ENCODE assay signal across 27 mouse cellular contexts in the genomic region with DNA sequence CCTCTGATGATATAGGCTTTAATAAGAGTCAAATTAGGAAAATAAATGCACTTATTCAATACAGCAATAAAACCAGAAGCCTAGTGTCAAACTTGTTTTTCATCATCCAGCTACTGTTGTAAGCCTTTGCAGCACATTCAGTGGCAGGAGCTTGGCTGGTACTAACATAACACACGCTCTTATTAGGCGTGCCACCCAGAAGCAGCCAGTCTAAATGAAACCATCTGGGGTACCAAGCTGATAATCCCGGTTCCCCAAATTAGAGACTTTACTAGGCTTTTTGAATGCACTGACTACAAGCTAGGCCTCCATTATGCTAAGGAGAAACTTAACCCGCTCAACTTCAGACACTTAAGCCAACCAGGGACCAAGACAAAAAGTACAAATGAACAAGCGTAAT.
DNase-seq lines count a peak whose midpoint lies in the region; ATAC-seq and TF ChIP-seq lines count a peak whose summit lies in the region.
"Had no signal": no experiment of that assay in that cellular context is flagged by ENCODE, and none has a peak within 500 bp of the region (broad histone marks: within the 10 kb centered on the region; RNA-seq: fewer than 3 reads in every experiment).

No protein-coding gene starts in this region.

- no peak overlapping the region for H3K4me2 ChIP-seq in forebrain, postnatal 0 days (ENCODE audit: low read depth)
- H3K4me2 ChIP-seq in limb, embryonic 13.5 days (replicated peaks), result peak overlapping the region; percentile 11; the same call in 1 of the 2 replicates
- H3K4me2 ChIP-seq: embryonic facial prominence, embryonic 13.5 days; hindbrain, embryonic 12.5 days; liver, embryonic 13.5 days; midbrain, embryonic 12.5 days had no signal

- peaks cover 6% of the 10 kb centered on the region; the same call in 1 of the 2 replicates for H3K27me3 ChIP-seq in forebrain, postnatal 0 days (ENCODE audit: insufficient read depth, low read length)
- peaks cover 18% of the 10 kb centered on the region for H3K27me3 ChIP-seq in limb, embryonic 13.5 days
- H3K27me3 ChIP-seq: CH12.LX; hindbrain, embryonic 12.5 days; liver, embryonic 13.5 days; Patski had no signal

- no peaks in the 10 kb centered on the region for H3K4me1 ChIP-seq in forebrain, postnatal 0 days (ENCODE audit: insufficient read depth)
- H3K4me1 ChIP-seq in limb, embryonic 13.5 days, result peaks cover 33% of the 10 kb centered on the region
- H3K4me1 ChIP-seq: liver, embryonic 13.5 days had no signal

- WGBS in forebrain, postnatal 0 days, result 48% methylated on average over 5 of the region's 5 CpGs
- WGBS in limb, embryonic 13.5 days, result 26% methylated on average over 5 of the region's 5 CpGs

- TF ChIP-seq CTCF in brain, embryonic 14.5 days (IDR thresholded peaks at IDR 0.05; ENCODE audit: borderline replicate concordance, extremely low read depth, insufficient read depth, insufficient read length), result no peak
- TF ChIP-seq CTCF in forebrain, postnatal 0 days (IDR thresholded peaks at IDR 0.05; ENCODE audit: low read depth), result no peak

- ATAC-seq in forebrain, postnatal 0 days, result peak; percentile 50; the same call in 1 of the 2 replicates
- no peak for ATAC-seq in limb, embryonic 13.5 days (ENCODE audit: low FRiP score, low read depth)
- ATAC-seq: Patski had no signal

- peak; percentile 9 for DNase-seq in layer of hippocampus, adult 9-11 months
- DNase-seq in layer of hippocampus, adult 11-12 months (ENCODE audit: low spot score), result no peak
- peak; percentile 75 for DNase-seq in brain, embryonic 14.5 days (ENCODE audit: low read depth)
- peak; percentile 17 for DNase-seq in forebrain, postnatal 0 days
- DNase-seq in neural tube, embryonic 10.5 days (ENCODE audit: extremely low spot score, low spot score), result no peak
- no peak for DNase-seq in spleen, postnatal 14 days (ENCODE audit: low spot score in 2 of 2)
- DNase-seq: adrenal gland, postnatal 36 days; B cell, adult 2 months; cerebellum, adult 11-12 months; cerebellum, postnatal 14 days; gastrocnemius, postnatal 14 days; heart, adult 18-20 months; kidney, adult 18-20 months; liver, embryonic 13.5 days; lung, adult 2 months; lung, postnatal 14 days; right cerebral cortex, postnatal 25 days; spleen, adult 18-20 months; thymus, postnatal 36 days had no signal

- no peak overlapping the region for H3K9ac ChIP-seq in forebrain, postnatal 0 days
- H3K9ac ChIP-seq in limb, embryonic 13.5 days, result no peak overlapping the region
- H3K9ac ChIP-seq: embryonic facial prominence, embryonic 13.5 days; hindbrain, embryonic 12.5 days; liver, embryonic 13.5 days; midbrain, embryonic 12.5 days had no signal

- H3K27ac ChIP-seq in forebrain, postnatal 0 days (ENCODE audit: low read depth, low read length), result no peak overlapping the region
- no peak overlapping the region for H3K27ac ChIP-seq in limb, embryonic 13.5 days
- H3K27ac ChIP-seq: embryonic facial prominence, embryonic 13.5 days; hindbrain, embryonic 12.5 days; kidney, postnatal 0 days; liver, embryonic 13.5 days; midbrain, embryonic 12.5 days had no signal

- H3K9me3 ChIP-seq in forebrain, postnatal 0 days (ENCODE audit: low read length), result no peaks in the 10 kb centered on the region
- H3K9me3 ChIP-seq in limb, embryonic 13.5 days, result no peaks in the 10 kb centered on the region
- H3K9me3 ChIP-seq: embryonic facial prominence, embryonic 13.5 days; G1E; hindbrain, embryonic 12.5 days; liver, embryonic 13.5 days; midbrain, embryonic 12.5 days had no signal

- H3K36me3 ChIP-seq in forebrain, postnatal 0 days (ENCODE audit: insufficient read depth), result no peaks in the 10 kb centered on the region
- no peaks in the 10 kb centered on the region for H3K36me3 ChIP-seq in limb, embryonic 13.5 days
- H3K36me3 ChIP-seq: embryonic facial prominence, embryonic 13.5 days; hindbrain, embryonic 12.5 days; liver, embryonic 13.5 days; midbrain, embryonic 12.5 days had no signal

- no peak for TF ChIP-seq POLR2A in brain, embryonic 14.5 days (IDR thresholded peaks at IDR 0.05; ENCODE audit: borderline replicate concordance, extremely low read depth, insufficient read depth, insufficient read length, poor library complexity, severe bottlenecking)

- H3K4me3 ChIP-seq in forebrain, postnatal 0 days (ENCODE audit: low read depth, low read length), result no peak overlapping the region
- H3K4me3 ChIP-seq in limb, embryonic 13.5 days, result no peak overlapping the region
- H3K4me3 ChIP-seq: embryonic facial prominence, embryonic 13.5 days; hindbrain, embryonic 12.5 days; liver, embryonic 13.5 days; midbrain, embryonic 12.5 days had no signal

Comparison
In these comparisons a context has a peak if more than half of its experiments do, and no peak if none do; other contexts are left out.
1. DNase-seq: peak in layer of hippocampus, adult 9-11 months (single experiment), brain, embryonic 14.5 days (single experiment) and forebrain, postnatal 0 days (single experiment); none in layer of hippocampus, adult 11-12 months (single experiment), neural tube, embryonic 10.5 days (single experiment) and spleen, postnatal 14 days (0 of 2).